Mouse (Mus musculus) lung, embryonic 14.5 days (tissue): ENCODE data around the gene Stom. TPM values are rescaled to one million over a fixed set of nuclear protein-coding genes. Genes with fewer than 3 reads are reported as not detected.

Experiments
- ATAC-seq: fragments of 200-750 bp; cut with Nextera tagmentation; 2 replicates; pipeline ENCODE4 v1.8.0; 2017; ENCODE audit warnings: mild to moderate bottlenecking, moderate TSS enrichment, moderate library complexity; ENCODE audit not compliant: insufficient read depth
- DNase-seq: peaks from one replicate; pipeline ENCODE4 v3.0.0-alpha.2; 2015
- H3K27ac ChIP-seq: fragments of 300-500 bp; sonication (generic); 2 replicates; pipeline ENCODE4 v1.5.1; 2014; ENCODE audit warnings: low read depth, mild to moderate bottlenecking, moderate library complexity
- H3K27me3 ChIP-seq: fragments of 300-500 bp; sonication (generic); 2 replicates; pipeline ENCODE4 v1.6.1; 2014; ENCODE audit warnings: low read length, control low read depth; ENCODE audit not compliant: insufficient read depth
- H3K36me3 ChIP-seq: fragments of 300-500 bp; sonication (generic); 2 replicates; pipeline ENCODE4 v1.6.1; 2014; ENCODE audit warnings: control low read depth; ENCODE audit not compliant: insufficient read depth
- H3K4me1 ChIP-seq: fragments of 300-500 bp; sonication (generic); 2 replicates; pipeline ENCODE4 v1.6.1; 2014; ENCODE audit warnings: antibody characterized with exemption, control low read depth; ENCODE audit not compliant: insufficient read depth
- H3K4me2 ChIP-seq: fragments of 300-500 bp; sonication (generic); 2 replicates; pipeline ENCODE4 v1.6.1; 2014; ENCODE audit warnings: mild to moderate bottlenecking
- H3K4me3 ChIP-seq: fragments of 300-500 bp; sonication (generic); 2 replicates; pipeline ENCODE4 v1.5.1; 2014; ENCODE audit warnings: low read depth, low read length
- H3K9ac ChIP-seq: fragments of 300-500 bp; sonication (generic); 2 replicates; pipeline ENCODE4 v1.6.1; 2014
- H3K9me3 ChIP-seq: fragments of 300-500 bp; sonication (generic); 2 replicates; pipeline ENCODE4 v1.6.1; 2016; ENCODE audit warnings: low read depth, low read length, control low read depth
- CTCF ChIP-seq: IDR thresholded peaks from 2 replicates; pipeline ENCODE4 v1.5.1; 2016; ENCODE audit warnings: antibody characterized with exemption, low read depth
- WGBS: fragments of 180-500 bp; shearing (Covaris S2); extraction: QIAGEN DNeasy Blood & Tissue Kit; methylation state at CpG from one replicate; pipeline ENCODE4 v1.1.7; 2014; 5-methylcytosine and 5-hydroxymethylcytosine counted together
- polyA plus RNA-seq: library from polyadenylated mRNA; unstranded; fragments of >200 nt; fragmentation: Nextera tagmentation; extraction: Ambion mirVana; gene quantifications from 2 replicates; pipeline ENCODE4 v1.2.1, GENCODE M21; 2014

Stom gene
- polyA plus RNA-seq, 1 experiment from 2014 or later: 30.6 TPM

GRCm38 (mm10) chr2:35273536-35273935 is 63.2 kb downstream of the Stom start:
- no peak overlapping the region for H3K9ac ChIP-seq
- no peaks in the 10 kb centered on the region for H3K9me3 ChIP-seq
- 18% methylated on average over 2 of the region's 2 CpGs for WGBS
- no peak overlapping the region for H3K4me3 ChIP-seq
- peaks cover 17% of the 10 kb centered on the region for H3K4me1 ChIP-seq
- DNase-seq (peak; percentile 79), ATAC-seq (peak; percentile 69)
- no peaks in the 10 kb centered on the region for H3K27me3 ChIP-seq
- peak overlapping the region; percentile 84 for H3K27ac ChIP-seq
- TF ChIP-seq CTCF: no peak
- no peaks in the 10 kb centered on the region for H3K36me3 ChIP-seq
- no peak overlapping the region for H3K4me2 ChIP-seq

GRCm38 (mm10) chr2:35272881-35273280 is 63.9 kb downstream of the Stom start:
- no peaks in the 10 kb centered on the region for H3K27me3 ChIP-seq
- TF ChIP-seq CTCF: no peak
- H3K4me1 ChIP-seq: peaks cover 19% of the 10 kb centered on the region
- DNase-seq (no peak), ATAC-seq (0 out of 2 replicates have a peak, but pooled peaks have one; percentile 2)
- H3K4me3 ChIP-seq: no peak overlapping the region
- no peaks in the 10 kb centered on the region for H3K9me3 ChIP-seq
- H3K9ac ChIP-seq: no peak overlapping the region
- H3K27ac ChIP-seq: peak overlapping the region; percentile 84
- H3K36me3 ChIP-seq: no peaks in the 10 kb centered on the region
- H3K4me2 ChIP-seq: no peak overlapping the region
- 79% methylated on average over 6 of the region's 6 CpGs for WGBS

GRCm38 (mm10) chr2:35271817-35272216 is 65.0 kb downstream of the Stom start:
- Histone ChIP-seq H3K9me3 (no peaks in the 10 kb centered on the region), H3K27ac (no peak overlapping the region), H3K36me3 (no peaks in the 10 kb centered on the region), H3K4me3 (no peak overlapping the region), H3K27me3 (no peaks in the 10 kb centered on the region), H3K9ac (no peak overlapping the region), H3K4me2 (no peak overlapping the region), H3K4me1 (peaks cover 11% of the 10 kb centered on the region)
- DNase-seq: no peak
- no peak for TF ChIP-seq CTCF
- WGBS: 55% methylated on average over 2 of the region's 2 CpGs
- no peak for ATAC-seq

- peak; percentile 89 for TF ChIP-seq CTCF
- H3K27me3 ChIP-seq: no peaks in the 10 kb centered on the region
- H3K27ac ChIP-seq: peak overlapping the region; percentile 16; the same call in 1 of the 2 replicates
- H3K4me1 ChIP-seq: peaks cover 18% of the 10 kb centered on the region
- H3K36me3 ChIP-seq: no peaks in the 10 kb centered on the region
- peak overlapping the region; percentile 20; the same call in 1 of the 2 replicates for H3K4me2 ChIP-seq
- DNase-seq (peak; percentile 84), ATAC-seq (no peak)
- H3K9me3 ChIP-seq: no peaks in the 10 kb centered on the region
- H3K4me3 ChIP-seq: no peak overlapping the region
- 18% methylated on average over 10 of the region's 10 CpGs for WGBS
- no peak overlapping the region for H3K9ac ChIP-seq
These were observed 66.2 kb downstream of the Stom start for GRCm38 (mm10) chr2:35270531-35270984.

- H3K36me3 ChIP-seq: no peaks in the 10 kb centered on the region
- H3K9ac ChIP-seq: no peak overlapping the region
- DNase-seq (peak; percentile 55), ATAC-seq (no peak)
- TF ChIP-seq CTCF: no peak
- H3K4me2 ChIP-seq: no peak overlapping the region
- 71% methylated on average over 4 of the region's 4 CpGs for WGBS
- H3K4me3 ChIP-seq: no peak overlapping the region
- peaks cover 18% of the 10 kb centered on the region for H3K4me1 ChIP-seq
- no peaks in the 10 kb centered on the region for H3K9me3 ChIP-seq
- no peaks in the 10 kb centered on the region for H3K27me3 ChIP-seq
- H3K27ac ChIP-seq: no peak overlapping the region
These were observed 67.0 kb downstream of the Stom start for GRCm38 (mm10) chr2:35269716-35270260.

GRCm38 (mm10) chr2:35269136-35269535 is 67.6 kb downstream of the Stom start:
- Histone ChIP-seq H3K27ac (0 out of 2 replicates have a peak overlapping the region, but pooled peaks have one; percentile 88), H3K36me3 (no peaks in the 10 kb centered on the region), H3K9me3 (no peaks in the 10 kb centered on the region), H3K4me1 (peaks cover 18% of the 10 kb centered on the region), H3K4me3 (no peak overlapping the region), H3K9ac (no peak overlapping the region), H3K27me3 (no peaks in the 10 kb centered on the region), H3K4me2 (no peak overlapping the region)
- WGBS: 73% methylated on average over 6 of the region's 6 CpGs
- DNase-seq (no peak), ATAC-seq (no peak)
- no peak for TF ChIP-seq CTCF

GRCm38 (mm10) chr2:35267876-35268566 is 68.8 kb downstream of the Stom start:
- Histone ChIP-seq H3K4me1 (peaks cover 14% of the 10 kb centered on the region), H3K9ac (no peak overlapping the region), H3K4me2 (no peak overlapping the region), H3K9me3 (no peaks in the 10 kb centered on the region), H3K27ac (peak overlapping the region; percentile 88), H3K4me3 (no peak overlapping the region), H3K27me3 (no peaks in the 10 kb centered on the region), H3K36me3 (no peaks in the 10 kb centered on the region)
- TF ChIP-seq CTCF: no peak
- WGBS: 46% methylated on average over 10 of the region's 10 CpGs
- DNase-seq (no peak), ATAC-seq (peak; percentile 4; the same call in 1 of the 2 replicates)
